Mouse (Mus musculus) E14TG2a.4 (cell line): ENCODE data around the gene Psma4.
A peak's percentile ranks its signal among the peaks of the same experiment; 100 is the strongest.

Experiments used
- H3K27me3 ChIP-seq: 2 replicates; pipeline ENCODE4 v1.6.1; 2014; ENCODE audit warnings: low read length, control low read depth; ENCODE audit not compliant: insufficient read depth
- H3K36me3 ChIP-seq: 2 replicates; pipeline ENCODE4 v1.6.1; 2014; ENCODE audit warnings: low read length, control low read depth; ENCODE audit not compliant: insufficient read depth
- H3K4me1 ChIP-seq: replicated peaks from 2 replicates; pipeline ENCODE4 v1.6.1; 2014; ENCODE audit warnings: low read depth, low read length, control low read depth
- H3K4me3 ChIP-seq: replicated peaks from 2 replicates; pipeline ENCODE4 v1.5.1; 2014; ENCODE audit warnings: mild to moderate bottlenecking, low read length
- H3K9me3 ChIP-seq: 2 replicates; pipeline ENCODE4 v1.6.1; 2014; ENCODE audit warnings: low read length, control low read depth
- CTCF ChIP-seq: conservative IDR thresholded peaks from 2 replicates; pipeline ENCODE4 v1.5.1; 2014; ENCODE audit warnings: low read length
- NANOG ChIP-seq: IDR thresholded peaks from 2 replicates; pipeline ENCODE4 v1.6.1; 2014; ENCODE audit warnings: borderline replicate concordance, low read length, mixed read lengths
- POU5F1 ChIP-seq: IDR thresholded peaks from 2 replicates; pipeline ENCODE4 v1.6.1; 2014; ENCODE audit warnings: low read length, borderline replicate concordance

Gene Psma4

GRCm38 (mm10) chr9:54950575-54951321, at the start of gene Psma4, which contains the start of gene AY074887:
Psma4 (plus strand) TSS chr9:54950790.
AY074887 (minus strand) TSS chr9:54950998.
- TF ChIP-seq NANOG (no peak), CTCF (no peak), POU5F1 (no peak)
- H3K4me3 ChIP-seq, result peak within 1 kb of the TSS; percentile 96
- H3K9me3 ChIP-seq, result no peaks in the 10 kb centered on the region
- peaks cover 43% of the 10 kb centered on the region for H3K36me3 ChIP-seq
- no peaks in the 10 kb centered on the region for H3K27me3 ChIP-seq
- peaks cover 42% of the 10 kb centered on the region for H3K4me1 ChIP-seq

GRCm38 (mm10) chr9:54909446-54909845, 41.1 kb upstream of the Psma4 start:
- peaks cover 67% of the 10 kb centered on the region for H3K36me3 ChIP-seq
- TF ChIP-seq NANOG (no peak), POU5F1 (no peak), CTCF (no peak)
- H3K27me3 ChIP-seq, result no peaks in the 10 kb centered on the region
- H3K4me1 ChIP-seq, result no peaks in the 10 kb centered on the region
- H3K9me3 ChIP-seq, result no peaks in the 10 kb centered on the region
- no peak overlapping the region for H3K4me3 ChIP-seq

- Histone ChIP-seq H3K4me3 (no peak overlapping the region), H3K4me1 (peaks cover 17% of the 10 kb centered on the region), H3K36me3 (peaks cover 15% of the 10 kb centered on the region), H3K9me3 (peaks cover 3% of the 10 kb centered on the region), H3K27me3 (no peaks in the 10 kb centered on the region)
- no peak for TF ChIP-seq POU5F1
- TF ChIP-seq CTCF, result no peak
- no peak for TF ChIP-seq NANOG
Observed at GRCm38 (mm10) chr9:54915576-54915975, 35.0 kb upstream of the Psma4 start.

- Histone ChIP-seq H3K36me3 (peaks cover 7% of the 10 kb centered on the region), H3K27me3 (no peaks in the 10 kb centered on the region), H3K9me3 (peaks cover 3% of the 10 kb centered on the region), H3K4me1 (peaks cover 17% of the 10 kb centered on the region), H3K4me3 (peak overlapping the region; percentile 92)
- TF ChIP-seq CTCF (no peak), POU5F1 (no peak), NANOG (no peak)
Observed at GRCm38 (mm10) chr9:54916401-54916800, 34.2 kb upstream of the Psma4 start.

GRCm38 (mm10) chr9:54917010-54917677, 33.4 kb upstream of the Psma4 start, which contains the start of gene Hykk:
Hykk (plus strand) TSS chr9:54917283.
- peaks cover 17% of the 10 kb centered on the region for H3K4me1 ChIP-seq
- no peaks in the 10 kb centered on the region for H3K36me3 ChIP-seq
- H3K4me3 ChIP-seq, result peak within 1 kb of the TSS; percentile 92

GRCm38 (mm10) chr9:54918191-54918590, 32.4 kb upstream of the Psma4 start:
- Histone ChIP-seq H3K36me3 (no peaks in the 10 kb centered on the region), H3K4me3 (no peak overlapping the region)
- TF ChIP-seq NANOG (no peak), POU5F1 (no peak), CTCF (no peak)

More at GRCm38 (mm10) chr9:54917010-54917677, 33.4 kb upstream of the Psma4 start, which contains the start of gene Hykk:
- Histone ChIP-seq H3K27me3 (no peaks in the 10 kb centered on the region), H3K9me3 (peaks cover 3% of the 10 kb centered on the region)
- no peak for TF ChIP-seq NANOG
- TF ChIP-seq CTCF, result no peak
- no peak for TF ChIP-seq POU5F1

GRCm38 (mm10) chr9:54918781-54919180, 31.8 kb upstream of the Psma4 start:
- no peaks in the 10 kb centered on the region for H3K36me3 ChIP-seq
- no peak overlapping the region for H3K4me3 ChIP-seq
- H3K9me3 ChIP-seq, result peaks cover 3% of the 10 kb centered on the region
- TF ChIP-seq NANOG (no peak), CTCF (no peak), POU5F1 (no peak)
- peaks cover 17% of the 10 kb centered on the region for H3K4me1 ChIP-seq
- H3K27me3 ChIP-seq, result no peaks in the 10 kb centered on the region

More at GRCm38 (mm10) chr9:54918191-54918590, 32.4 kb upstream of the Psma4 start:
- H3K9me3 ChIP-seq, result peaks cover 3% of the 10 kb centered on the region
- peaks cover 17% of the 10 kb centered on the region for H3K4me1 ChIP-seq
- H3K27me3 ChIP-seq, result no peaks in the 10 kb centered on the region

GRCm38 (mm10) chr9:54919946-54920345, 30.6 kb upstream of the Psma4 start:
- Histone ChIP-seq H3K4me3 (no peak overlapping the region), H3K4me1 (peaks cover 17% of the 10 kb centered on the region), H3K9me3 (peaks cover 3% of the 10 kb centered on the region), H3K36me3 (no peaks in the 10 kb centered on the region), H3K27me3 (no peaks in the 10 kb centered on the region)
- TF ChIP-seq CTCF (no peak), NANOG (no peak), POU5F1 (no peak)

GRCm38 (mm10) chr9:54930741-54931140, 19.8 kb upstream of the Psma4 start:
- no peak for TF ChIP-seq CTCF
- TF ChIP-seq POU5F1, result no peak
- TF ChIP-seq NANOG, result no peak
- Histone ChIP-seq H3K4me3 (no peak overlapping the region), H3K27me3 (no peaks in the 10 kb centered on the region), H3K9me3 (no peaks in the 10 kb centered on the region), H3K36me3 (no peaks in the 10 kb centered on the region), H3K4me1 (no peaks in the 10 kb centered on the region)
